Mouse (Mus musculus): Measurements from ENCODE around the gene Polh.

DNA sequence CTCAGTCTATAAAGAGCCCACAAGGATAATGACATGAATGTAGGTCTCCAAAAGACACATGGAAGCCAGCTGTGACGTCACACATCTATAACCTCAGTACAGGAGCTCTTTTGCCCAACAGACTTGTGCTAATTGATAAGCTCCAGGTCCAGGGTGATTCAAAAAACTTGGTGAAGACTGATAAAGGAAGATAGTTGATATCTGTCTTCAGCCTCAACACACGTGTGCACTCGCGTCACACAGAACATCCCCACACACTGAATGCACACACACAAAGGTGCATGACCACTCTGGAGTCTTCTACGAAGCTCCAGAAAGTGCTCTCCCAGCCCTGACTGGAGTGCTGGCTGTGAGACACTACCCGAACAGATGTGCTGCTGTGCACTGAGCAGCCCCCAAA is 34.6 kb upstream of the Polh start:
- no peak for TF ChIP-seq CTCF (IDR thresholded peaks at IDR 0.05)
- TF ChIP-seq EP300 (IDR thresholded peaks at IDR 0.05): no peak
